In genomic region chr4:152007481-152008147, GRCm38 (mm10) we compare ENCODE assay signal across 8 mouse cellular contexts. TPM values are rescaled to one million over a fixed set of nuclear protein-coding genes. Genes with fewer than 3 reads are reported as not detected.
DNase-seq lines count a peak whose midpoint lies in the region; ATAC-seq lines count a peak whose summit lies in the region.

No protein-coding gene starts in this region.

- peak; percentile 30 to 62 for DNase-seq in left cerebral cortex, postnatal 25 days (ENCODE audit: low spot score in 2 of 2)
- DNase-seq in left cerebral cortex, postnatal 10 days (ENCODE audit: extremely low spot score in 1 of 2, low spot score in 2 of 2): no peak
- peak; percentile 60 for DNase-seq in embryonic facial prominence, embryonic 14.5 days (ENCODE audit: low spot score)
- no peak for DNase-seq in layer of hippocampus, adult 18-20 months (ENCODE audit: low spot score in 2 of 2)
- no peak for DNase-seq in thymus, postnatal 4 days

- no peaks in the 10 kb centered on the region for H3K9me3 ChIP-seq in embryonic facial prominence, embryonic 14.5 days (ENCODE audit: control insufficient read depth, low read length)
- no peaks in the 10 kb centered on the region for H3K9me3 ChIP-seq in hindbrain, embryonic 15.5 days
- H3K9me3 ChIP-seq in liver, embryonic 15.5 days (replicated peaks): no peaks in the 10 kb centered on the region
- H3K9me3 ChIP-seq in stomach, embryonic 15.5 days: no peaks in the 10 kb centered on the region

- peak overlapping the region; percentile 71 for H3K4me3 ChIP-seq in embryonic facial prominence, embryonic 14.5 days (ENCODE audit: low read depth, low read length)
- H3K4me3 ChIP-seq in hindbrain, embryonic 15.5 days: peak overlapping the region; percentile 69
- H3K4me3 ChIP-seq in liver, embryonic 15.5 days (replicated peaks): peak overlapping the region; percentile 81
- peak overlapping the region; percentile 87 for H3K4me3 ChIP-seq in stomach, embryonic 15.5 days (replicated peaks)

- no peak for ATAC-seq in embryonic facial prominence, embryonic 14.5 days (ENCODE audit: low read depth)
- ATAC-seq in hindbrain, embryonic 15.5 days (ENCODE audit: low FRiP score, low read depth): no peak
- no peak for ATAC-seq in liver, embryonic 15.5 days (ENCODE audit: insufficient read depth)
- no peak for ATAC-seq in stomach, embryonic 15.5 days (ENCODE audit: insufficient read depth, low FRiP score, low read depth)

- peak overlapping the region; percentile 71; the same call in 1 of the 2 replicates for H3K9ac ChIP-seq in embryonic facial prominence, embryonic 14.5 days (ENCODE audit: low read depth, low read length)
- peak overlapping the region; percentile 44 for H3K9ac ChIP-seq in hindbrain, embryonic 15.5 days
- H3K9ac ChIP-seq in liver, embryonic 15.5 days: no peak overlapping the region
- peak overlapping the region; percentile 62; the same call in 1 of the 2 replicates for H3K9ac ChIP-seq in stomach, embryonic 15.5 days

- H3K27me3 ChIP-seq in embryonic facial prominence, embryonic 14.5 days (replicated peaks; ENCODE audit: control insufficient read depth, insufficient read depth, low read length): no peaks in the 10 kb centered on the region
- H3K27me3 ChIP-seq in hindbrain, embryonic 15.5 days: peaks cover 23% of the 10 kb centered on the region
- H3K27me3 ChIP-seq in liver, embryonic 15.5 days: peaks cover 27% of the 10 kb centered on the region
- no peaks in the 10 kb centered on the region for H3K27me3 ChIP-seq in stomach, embryonic 15.5 days (replicated peaks)

- H3K4me2 ChIP-seq in embryonic facial prominence, embryonic 14.5 days (ENCODE audit: low read depth, low read length): peak overlapping the region; percentile 99
- peak overlapping the region; percentile 99 for H3K4me2 ChIP-seq in hindbrain, embryonic 15.5 days
- peak overlapping the region; percentile 100 for H3K4me2 ChIP-seq in liver, embryonic 15.5 days
- H3K4me2 ChIP-seq in stomach, embryonic 15.5 days: peak overlapping the region; percentile 93

- peaks cover 8% of the 10 kb centered on the region for H3K36me3 ChIP-seq in embryonic facial prominence, embryonic 14.5 days (ENCODE audit: control insufficient read depth, insufficient read depth, low read length)
- no peaks in the 10 kb centered on the region for H3K36me3 ChIP-seq in hindbrain, embryonic 15.5 days
- peaks cover 8% of the 10 kb centered on the region for H3K36me3 ChIP-seq in liver, embryonic 15.5 days (replicated peaks)
- peaks cover 5% of the 10 kb centered on the region for H3K36me3 ChIP-seq in stomach, embryonic 15.5 days

- 8% methylated on average over 8 of the region's 8 CpGs for WGBS in embryonic facial prominence, embryonic 14.5 days
- 5% methylated on average over 8 of the region's 8 CpGs for WGBS in hindbrain, embryonic 15.5 days
- WGBS in liver, embryonic 15.5 days (ENCODE audit: insufficient replicate concordance): 29% methylated on average over 8 of the region's 8 CpGs
- 6% methylated on average over 8 of the region's 8 CpGs for WGBS in stomach, embryonic 15.5 days

- intact Hi-C loops in left cerebral cortex, postnatal 25 days (cut with DNase I): loop anchor here (1.0 to 2.0 kb wide), 3 partner anchors 11 to 81 kb away; partner anchors contain the start of genes Phf13 and Zbtb48
- intact Hi-C loops in left cerebral cortex, postnatal 10 days (cut with DNase I): no loop called here

- peaks cover 23% of the 10 kb centered on the region for H3K4me1 ChIP-seq in embryonic facial prominence, embryonic 14.5 days (ENCODE audit: control insufficient read depth, insufficient read depth, low read length)
- peaks cover 38% of the 10 kb centered on the region for H3K4me1 ChIP-seq in hindbrain, embryonic 15.5 days (replicated peaks)
- H3K4me1 ChIP-seq in liver, embryonic 15.5 days (replicated peaks): peaks cover 57% of the 10 kb centered on the region
- H3K4me1 ChIP-seq in stomach, embryonic 15.5 days: peaks cover 41% of the 10 kb centered on the region

- peak overlapping the region; percentile 90; the same call in 1 of the 2 replicates for H3K27ac ChIP-seq in embryonic facial prominence, embryonic 14.5 days (replicated peaks; ENCODE audit: low read depth, low read length)
- peak overlapping the region; percentile 80; the same call in 1 of the 2 replicates for H3K27ac ChIP-seq in hindbrain, embryonic 15.5 days (replicated peaks)
- no peak overlapping the region for H3K27ac ChIP-seq in liver, embryonic 15.5 days (replicated peaks)
- H3K27ac ChIP-seq in stomach, embryonic 15.5 days: peak overlapping the region; percentile 94

RNA-seq across cellular contexts. Expression of gene Klhl21, which starts 1.0 kb away (rescaled TPM):
- 10 to 100 TPM; 13.5 to 16.4 TPM for total RNA-seq in left cerebral cortex, postnatal 25 days (2021)
- total RNA-seq in left cerebral cortex, postnatal 10 days (2021): 10 to 100 TPM; 10.2 to 11.2 TPM
- polyA plus RNA-seq in embryonic facial prominence, embryonic 14.5 days (2014; fragmentation: Nextera tagmentation; extraction: Ambion mirVana): 10.9 and 11.2 TPM in 2 replicates
- polyA plus RNA-seq in hindbrain, embryonic 15.5 days (2015; fragmentation: Nextera tagmentation; extraction: Ambion mirVana): 4.7 and 5.4 TPM in 2 replicates
- polyA plus RNA-seq in liver, embryonic 15.5 days (2015; fragmentation: Nextera tagmentation; extraction: Ambion mirVana): 6.3 and 7.2 TPM in 2 replicates
- polyA plus RNA-seq in stomach, embryonic 15.5 days (2015; fragmentation: Nextera tagmentation; extraction: Ambion mirVana): 13.5 and 14.0 TPM in 2 replicates
- total RNA-seq in layer of hippocampus, adult 18-20 months (2021): 10 to 100 TPM; 22.2 to 24.4 TPM

RNA-seq across cellular contexts. Expression of gene Phf13, which starts 11.6 kb away (rescaled TPM):
- total RNA-seq in left cerebral cortex, postnatal 25 days (2021): 10 to 100 TPM; 13.1 to 13.9 TPM
- total RNA-seq in left cerebral cortex, postnatal 10 days (2021): 10 to 100 TPM; 14.5 to 16.9 TPM
- 30.1 and 32.6 TPM in 2 replicates for polyA plus RNA-seq in embryonic facial prominence, embryonic 14.5 days (2014; fragmentation: Nextera tagmentation; extraction: Ambion mirVana)
- 23.1 and 25.5 TPM in 2 replicates for polyA plus RNA-seq in hindbrain, embryonic 15.5 days (2015; fragmentation: Nextera tagmentation; extraction: Ambion mirVana)
- 5.1 and 5.7 TPM in 2 replicates for polyA plus RNA-seq in liver, embryonic 15.5 days (2015; fragmentation: Nextera tagmentation; extraction: Ambion mirVana)
- polyA plus RNA-seq in stomach, embryonic 15.5 days (2015; fragmentation: Nextera tagmentation; extraction: Ambion mirVana): 22.1 and 23.4 TPM in 2 replicates
- 10 to 100 TPM; 12.6 to 12.8 TPM for total RNA-seq in layer of hippocampus, adult 18-20 months (2021)

RNA-seq across cellular contexts. Expression of gene Thap3, which starts 18.8 kb away (rescaled TPM):
- 10 to 100 TPM; 16.5 to 20.4 TPM for total RNA-seq in left cerebral cortex, postnatal 25 days (2021)
- 10 to 100 TPM; 18.8 to 21.2 TPM for total RNA-seq in left cerebral cortex, postnatal 10 days (2021)
- 31.7 and 32.7 TPM in 2 replicates for polyA plus RNA-seq in embryonic facial prominence, embryonic 14.5 days (2014; fragmentation: Nextera tagmentation; extraction: Ambion mirVana)
- 35.7 and 36.7 TPM in 2 replicates for polyA plus RNA-seq in hindbrain, embryonic 15.5 days (2015; fragmentation: Nextera tagmentation; extraction: Ambion mirVana)
- polyA plus RNA-seq in liver, embryonic 15.5 days (2015; fragmentation: Nextera tagmentation; extraction: Ambion mirVana): 6.4 and 7.9 TPM in 2 replicates
- 39.4 and 39.7 TPM in 2 replicates for polyA plus RNA-seq in stomach, embryonic 15.5 days (2015; fragmentation: Nextera tagmentation; extraction: Ambion mirVana)
- 10 to 100 TPM; 24.4 to 28.2 TPM for total RNA-seq in layer of hippocampus, adult 18-20 months (2021)

RNA-seq across cellular contexts. Expression of gene Zbtb48, which starts 19.9 kb away (rescaled TPM):
- total RNA-seq in left cerebral cortex, postnatal 25 days (2021): 10 to 100 TPM; 13.6 to 15.5 TPM
- 10 to 100 TPM; 11.9 to 14.7 TPM for total RNA-seq in left cerebral cortex, postnatal 10 days (2021)
- 19.0 and 19.9 TPM in 2 replicates for polyA plus RNA-seq in embryonic facial prominence, embryonic 14.5 days (2014; fragmentation: Nextera tagmentation; extraction: Ambion mirVana)
- 18.3 and 18.5 TPM in 2 replicates for polyA plus RNA-seq in hindbrain, embryonic 15.5 days (2015; fragmentation: Nextera tagmentation; extraction: Ambion mirVana)
- 7.8 and 8.4 TPM in 2 replicates for polyA plus RNA-seq in liver, embryonic 15.5 days (2015; fragmentation: Nextera tagmentation; extraction: Ambion mirVana)
- 16.8 and 17.6 TPM in 2 replicates for polyA plus RNA-seq in stomach, embryonic 15.5 days (2015; fragmentation: Nextera tagmentation; extraction: Ambion mirVana)
- 10 to 100 TPM; 11.2 to 12.8 TPM for total RNA-seq in layer of hippocampus, adult 18-20 months (2021)

RNA-seq across cellular contexts. Expression of gene Tas1r1, which starts 30.8 kb away (rescaled TPM):
- under 1 TPM; 0.37 to 0.76 TPM for total RNA-seq in left cerebral cortex, postnatal 25 days (2021)
- under 1 TPM; 0.43 to 0.54 TPM for total RNA-seq in left cerebral cortex, postnatal 10 days (2021)
- 1.2 and 1.5 TPM in 2 replicates for polyA plus RNA-seq in embryonic facial prominence, embryonic 14.5 days (2014; fragmentation: Nextera tagmentation; extraction: Ambion mirVana)
- 1.6 and 1.8 TPM in 2 replicates for polyA plus RNA-seq in hindbrain, embryonic 15.5 days (2015; fragmentation: Nextera tagmentation; extraction: Ambion mirVana)
- polyA plus RNA-seq in liver, embryonic 15.5 days (2015; fragmentation: Nextera tagmentation; extraction: Ambion mirVana): 0.07 and 0.13 TPM in 2 replicates
- polyA plus RNA-seq in stomach, embryonic 15.5 days (2015; fragmentation: Nextera tagmentation; extraction: Ambion mirVana): 0.28 and 0.31 TPM in 2 replicates
- under 1 TPM; 0.41 to 0.64 TPM for total RNA-seq in layer of hippocampus, adult 18-20 months (2021)

Comparison
In these comparisons a context has a peak if more than half of its experiments do, and no peak if none do; other contexts are left out.
1. DNase-seq: peak in left cerebral cortex, postnatal 25 days (2 of 2) and embryonic facial prominence, embryonic 14.5 days (single experiment); none in left cerebral cortex, postnatal 10 days (0 of 2), layer of hippocampus, adult 18-20 months (0 of 2) and thymus, postnatal 4 days (single experiment).
2. Peak in every context shown above with its lines, with median percentiles within 50 percentile points of each other: H3K4me2 ChIP-seq and H3K4me3 ChIP-seq.